Comparison of ENCODE assay signal across 10 mouse cellular contexts in genomic region chr3:67553281-67553680, GRCm38 (mm10). TPM values are rescaled to one million over a fixed set of nuclear protein-coding genes. Genes with fewer than 3 reads are reported as not detected.
A peak's percentile ranks its signal among the peaks of the same experiment; 100 is the strongest.
DNase-seq lines count a peak whose midpoint lies in the region; ATAC-seq lines count a peak whose summit lies in the region.
"Had no signal": no experiment of that assay in that cellular context is flagged by ENCODE, and none has a peak within 500 bp of the region (broad histone marks: within the 10 kb centered on the region; RNA-seq: fewer than 3 reads in every experiment).

No protein-coding gene starts in this region.

- H3K4me1 ChIP-seq in heart, embryonic 12.5 days (replicated peaks), result no peaks in the 10 kb centered on the region
- no peaks in the 10 kb centered on the region for H3K4me1 ChIP-seq in hindbrain, embryonic 16.5 days (ENCODE audit: control insufficient read depth, insufficient read depth, low read depth, low read length)
- H3K4me1 ChIP-seq: embryonic facial prominence, embryonic 12.5 days had no signal

- no peak overlapping the region for H3K27ac ChIP-seq in heart, embryonic 12.5 days (ENCODE audit: poor library complexity, severe bottlenecking)
- H3K27ac ChIP-seq in hindbrain, embryonic 16.5 days (ENCODE audit: low read depth, low read length), result no peak overlapping the region
- H3K27ac ChIP-seq: embryonic facial prominence, embryonic 12.5 days had no signal

- H3K36me3 ChIP-seq in heart, embryonic 12.5 days, result no peaks in the 10 kb centered on the region
- H3K36me3 ChIP-seq in hindbrain, embryonic 16.5 days (ENCODE audit: control insufficient read depth, insufficient read depth, low read length), result no peaks in the 10 kb centered on the region
- H3K36me3 ChIP-seq: embryonic facial prominence, embryonic 12.5 days had no signal

- H3K4me3 ChIP-seq in heart, embryonic 12.5 days, result no peak overlapping the region
- H3K4me3 ChIP-seq in hindbrain, embryonic 16.5 days (ENCODE audit: low read length), result no peak overlapping the region
- H3K4me3 ChIP-seq: embryonic facial prominence, embryonic 12.5 days had no signal

- ATAC-seq in heart, embryonic 12.5 days (ENCODE audit: insufficient number of reproducible peaks, low FRiP score), result no peak
- ATAC-seq in hindbrain, embryonic 16.5 days, result peak; percentile 80

- no peak overlapping the region for H3K9ac ChIP-seq in heart, embryonic 12.5 days
- H3K9ac ChIP-seq in hindbrain, embryonic 16.5 days (ENCODE audit: low read depth, low read length), result no peak overlapping the region
- H3K9ac ChIP-seq: embryonic facial prominence, embryonic 12.5 days had no signal

- H3K27me3 ChIP-seq in heart, embryonic 12.5 days (replicated peaks), result no peaks in the 10 kb centered on the region
- H3K27me3 ChIP-seq in hindbrain, embryonic 16.5 days (replicated peaks; ENCODE audit: control insufficient read depth, insufficient read depth, low read length), result no peaks in the 10 kb centered on the region
- H3K27me3 ChIP-seq: embryonic facial prominence, embryonic 12.5 days had no signal

- WGBS in heart, embryonic 12.5 days, result 29% methylated on average over 4 of the region's 4 CpGs
- 42% methylated on average over 4 of the region's 4 CpGs for WGBS in hindbrain, embryonic 16.5 days

- 0 out of 2 replicates have a peak overlapping the region, but pooled peaks have one; percentile 14 for H3K4me2 ChIP-seq in heart, embryonic 12.5 days
- H3K4me2 ChIP-seq in hindbrain, embryonic 16.5 days (ENCODE audit: low read length), result peak overlapping the region; percentile 13; the same call in 1 of the 2 replicates
- H3K4me2 ChIP-seq: embryonic facial prominence, embryonic 12.5 days had no signal

- intact Hi-C loops in left cerebral cortex, postnatal 14 days (cut with DNase I), result no loop called here

- no peak for DNase-seq in heart, adult 11 months
- DNase-seq in testis, postnatal 10 days (ENCODE audit: low spot score), result peak; percentile 56
- DNase-seq in testis, postnatal 14 days (ENCODE audit: low spot score), result no peak
- no peak for DNase-seq in left cerebral cortex, postnatal 14 days (ENCODE audit: low spot score in 2 of 2)
- DNase-seq in spleen, postnatal 10 days (ENCODE audit: low spot score in 2 of 2), result no peak
- no peak for DNase-seq in ovary, adult 18-20 months (ENCODE audit: low spot score)

- H3K9me3 ChIP-seq in heart, embryonic 12.5 days (replicated peaks), result no peaks in the 10 kb centered on the region; the same call in 1 of the 2 replicates
- H3K9me3 ChIP-seq in hindbrain, embryonic 16.5 days (ENCODE audit: control insufficient read depth, low read length), result no peaks in the 10 kb centered on the region
- H3K9me3 ChIP-seq: embryonic facial prominence, embryonic 12.5 days had no signal

RNA-seq across cellular contexts. Expression of gene Mfsd1, which starts 29.3 kb away (rescaled TPM):
- 45.7 and 47.3 TPM in 2 replicates for polyA plus RNA-seq in heart, embryonic 12.5 days (2016; fragmentation: Nextera tagmentation; extraction: Ambion mirVana)
- polyA plus RNA-seq in hindbrain, embryonic 16.5 days (2015; fragmentation: Nextera tagmentation; extraction: Ambion mirVana), result 34.9 and 36.5 TPM in 2 replicates
- total RNA-seq in left cerebral cortex, postnatal 14 days (2021), result 10 to 100 TPM; 36.7 to 40.8 TPM

RNA-seq across cellular contexts. Expression of gene Rarres1, which starts 38.0 kb away (rescaled TPM):
- polyA plus RNA-seq in heart, embryonic 12.5 days (2016; fragmentation: Nextera tagmentation; extraction: Ambion mirVana), result 0.72 and 0.94 TPM in 2 replicates
- 2.4 and 2.7 TPM in 2 replicates for polyA plus RNA-seq in hindbrain, embryonic 16.5 days (2015; fragmentation: Nextera tagmentation; extraction: Ambion mirVana)
- total RNA-seq in left cerebral cortex, postnatal 14 days (2021), result 1 to 10 TPM; 2.0 to 2.1 TPM
- total RNA-seq: hematopoietic stem cell, adult 5-6 weeks had no signal
